Mouse (Mus musculus) cerebellum, adult 9-10 months (tissue): Measurements from ENCODE around the gene Klhl6.
"Not testable (repeated sequence)": the region's sequence is repeated elsewhere in the genome, so short reads cannot be mapped to it uniquely, and the experiment has no call there.

ENCODE experiments used
- DNase-seq: peaks from one replicate; pipeline ENCODE4 v3.0.0; 2022

Gene Klhl6

DNA sequence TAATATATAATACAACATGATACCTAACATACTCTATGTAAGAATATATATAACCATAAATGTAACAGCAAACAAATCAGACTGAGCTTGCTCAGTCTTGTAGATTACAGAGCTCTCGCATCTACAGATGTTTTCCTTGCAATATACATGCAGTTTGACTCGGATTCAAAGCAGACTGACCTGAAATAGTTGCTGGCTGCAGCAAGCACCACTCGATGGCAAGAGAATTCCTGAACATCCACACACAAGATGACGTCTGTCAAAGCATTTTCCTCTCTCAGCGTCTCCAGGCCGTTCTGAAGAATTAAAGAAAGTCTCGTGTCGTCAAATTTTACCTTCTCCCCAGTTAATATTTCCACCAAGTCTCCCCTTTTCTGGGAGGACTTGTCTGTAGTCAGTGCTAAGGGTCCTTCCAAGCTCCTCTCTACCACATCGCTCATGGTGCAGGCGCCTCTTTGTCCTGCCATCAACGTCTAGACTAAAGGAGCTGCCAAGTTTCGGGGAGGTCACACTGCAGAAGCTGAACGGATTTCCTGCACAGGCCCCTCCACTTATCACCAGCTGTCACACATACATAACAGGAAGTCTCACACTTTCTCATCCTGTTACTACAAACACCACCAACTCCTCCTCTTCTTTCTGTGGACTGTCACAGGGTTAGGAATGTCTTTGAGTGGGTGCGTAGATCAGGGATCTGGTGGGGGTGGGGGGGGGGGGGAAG, at the start of gene Klhl6:
Gene Klhl6, minus strand, starts transcription at position 501 of the 721 bp plus-strand sequence.
- no peak for DNase-seq

DNA sequence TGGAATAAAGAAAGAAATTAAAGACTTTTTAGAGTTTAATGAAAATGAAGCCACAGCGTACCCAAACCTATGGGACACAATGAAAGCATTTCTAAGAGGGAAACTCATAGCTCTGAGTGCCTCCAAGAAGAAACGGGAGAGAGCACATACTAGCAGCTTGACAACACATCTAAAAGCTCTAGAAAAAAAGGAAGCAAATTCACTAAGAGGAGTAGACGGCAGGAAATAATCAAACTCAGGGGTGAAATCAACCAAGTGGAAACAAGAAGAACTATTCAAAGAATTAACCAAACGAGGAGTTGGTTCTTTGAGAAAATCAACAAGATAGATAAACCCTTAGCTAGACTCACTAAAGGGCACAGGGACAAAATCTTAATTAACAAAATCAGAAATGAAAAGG, 44.4 kb upstream of the Klhl6 start:
- not testable (repeated sequence) for DNase-seq

DNA sequence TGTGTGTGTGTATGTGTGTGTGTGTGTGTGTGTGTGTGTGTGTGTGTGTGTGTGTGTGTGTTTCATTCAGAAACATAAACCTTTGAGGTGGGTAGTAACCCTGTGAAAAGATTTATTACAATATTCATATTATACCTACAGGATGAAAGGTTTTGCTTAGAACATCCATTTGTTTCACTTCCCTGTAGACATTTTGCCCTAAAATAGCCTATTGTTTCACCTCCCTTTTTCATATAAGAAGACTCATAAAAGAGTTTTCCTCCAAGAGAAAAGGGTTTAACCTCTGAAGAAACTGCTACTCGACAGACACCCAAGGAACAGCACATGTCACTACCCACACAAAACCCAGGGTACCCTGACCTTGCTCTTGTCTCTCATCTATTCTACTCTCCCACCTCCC, 40.0 kb upstream of the Klhl6 start:
- no peak for DNase-seq

DNA sequence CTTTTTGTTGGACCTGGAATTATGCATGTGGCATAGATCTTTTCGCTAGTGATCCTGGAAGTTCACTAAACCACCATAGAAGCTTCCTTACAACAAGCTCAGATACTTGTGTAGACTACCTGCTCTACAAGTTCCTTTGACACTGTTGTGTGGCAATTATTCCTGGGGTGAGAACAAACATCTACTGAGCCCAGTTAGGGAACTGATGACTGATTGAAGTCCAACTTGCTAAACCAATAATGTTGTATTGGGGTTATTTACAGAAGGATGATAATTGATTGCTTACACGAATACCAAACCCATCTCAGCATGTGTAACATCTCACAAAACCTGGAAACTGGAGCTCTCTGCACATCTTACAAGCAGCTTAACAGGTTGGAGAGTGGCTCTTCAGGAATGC, 39.0 kb upstream of the Klhl6 start:
- DNase-seq: no peak

DNA sequence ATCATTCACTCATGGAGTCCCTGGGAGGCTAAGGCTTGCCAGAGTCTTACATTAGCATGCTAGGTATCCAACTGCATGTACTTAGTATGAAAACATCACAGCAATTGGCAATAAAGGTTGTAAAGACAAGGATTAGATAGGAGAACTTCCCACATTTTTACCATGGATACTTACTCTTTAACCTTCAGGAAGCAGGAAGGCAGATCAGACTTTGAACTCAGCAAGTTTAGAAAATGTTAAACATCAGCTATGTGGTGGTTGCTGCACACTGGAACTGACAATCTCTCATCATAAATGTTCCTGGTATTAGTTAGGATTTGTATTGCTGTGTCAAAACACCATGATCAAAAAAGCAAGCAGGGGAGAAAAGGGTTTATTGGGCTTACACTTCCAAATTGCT, 29.8 kb upstream of the Klhl6 start:
- no peak for DNase-seq

DNA sequence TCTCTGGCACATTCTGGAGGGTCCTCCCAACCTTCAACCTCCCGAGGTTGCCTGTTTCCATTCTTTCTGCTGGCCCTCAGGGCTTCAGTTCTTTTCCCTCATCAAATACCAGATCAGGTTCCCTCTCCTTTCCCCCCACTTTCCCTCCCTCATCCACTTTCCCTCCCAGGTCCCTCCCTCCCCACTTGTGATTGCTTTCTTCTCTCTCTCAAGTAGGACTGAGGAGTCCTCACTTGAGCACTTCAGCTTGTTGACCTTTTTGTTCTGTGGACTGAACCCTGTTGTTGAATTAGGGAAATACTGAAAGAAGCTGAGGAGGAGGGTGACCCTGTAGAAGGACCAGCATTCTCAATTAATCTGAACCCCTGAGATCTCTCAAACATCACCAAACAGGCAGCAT, 23.2 kb upstream of the Klhl6 start:
- no peak for DNase-seq

DNA sequence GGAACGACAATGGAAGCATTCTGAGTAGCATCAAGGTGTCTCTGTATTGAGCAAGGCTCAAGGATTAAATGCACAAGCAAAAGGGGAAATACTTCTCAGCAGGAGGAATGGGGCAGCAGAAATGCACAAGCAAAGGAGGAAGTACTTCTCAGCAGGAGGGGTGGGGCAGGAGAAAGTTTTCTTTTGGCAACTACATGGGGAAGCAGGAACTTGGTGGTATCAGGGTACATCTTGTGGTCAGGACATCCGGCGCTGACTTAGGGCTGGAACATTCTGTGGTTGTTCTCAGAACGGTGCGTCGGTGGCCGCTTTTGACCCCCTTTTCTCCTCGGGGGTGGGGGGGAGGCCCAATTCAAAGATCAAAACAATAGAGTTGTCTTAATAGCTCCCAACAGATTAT, 17.4 kb upstream of the Klhl6 start:
- not testable (repeated sequence) for DNase-seq

DNA sequence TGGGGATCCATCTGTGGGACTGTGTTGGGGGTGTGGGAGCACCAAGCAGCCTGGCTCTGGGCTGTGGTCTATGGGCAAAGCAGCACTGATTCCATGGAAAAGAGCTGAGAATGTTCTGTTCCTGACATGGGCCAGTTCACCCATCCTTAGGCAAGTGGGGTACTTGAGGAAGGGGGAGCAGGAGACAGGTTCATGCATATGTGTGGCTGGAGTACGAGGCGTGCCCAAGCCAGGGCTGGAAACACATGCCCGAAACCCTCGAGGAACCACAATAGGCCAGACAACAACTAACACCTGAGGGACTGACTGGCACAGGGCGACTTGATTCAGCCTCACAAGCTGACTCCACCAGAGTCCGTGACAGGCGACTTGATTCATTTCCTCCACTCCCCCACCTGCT, 14.8 kb upstream of the Klhl6 start:
- no peak for DNase-seq

DNA sequence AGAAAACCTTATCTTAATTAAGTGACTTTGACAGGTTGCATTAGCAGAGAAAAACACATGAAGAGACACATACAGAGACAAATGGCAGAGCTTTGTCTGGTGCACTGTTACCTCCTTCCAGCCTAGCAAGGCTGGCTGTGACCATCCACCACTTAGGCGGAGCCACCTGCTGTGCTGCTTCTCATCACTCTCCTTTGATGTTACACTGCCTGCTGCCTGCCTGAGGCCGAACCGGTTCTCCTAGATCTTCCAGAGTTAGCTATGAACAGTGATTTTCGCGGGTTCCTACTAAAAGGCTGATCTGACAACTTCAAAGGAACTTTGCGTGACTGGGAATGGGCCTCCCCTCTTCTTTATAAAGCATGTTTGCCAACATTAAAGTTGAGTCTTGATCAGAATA, 14.1 kb upstream of the Klhl6 start:
- DNase-seq: not testable (repeated sequence)

DNA sequence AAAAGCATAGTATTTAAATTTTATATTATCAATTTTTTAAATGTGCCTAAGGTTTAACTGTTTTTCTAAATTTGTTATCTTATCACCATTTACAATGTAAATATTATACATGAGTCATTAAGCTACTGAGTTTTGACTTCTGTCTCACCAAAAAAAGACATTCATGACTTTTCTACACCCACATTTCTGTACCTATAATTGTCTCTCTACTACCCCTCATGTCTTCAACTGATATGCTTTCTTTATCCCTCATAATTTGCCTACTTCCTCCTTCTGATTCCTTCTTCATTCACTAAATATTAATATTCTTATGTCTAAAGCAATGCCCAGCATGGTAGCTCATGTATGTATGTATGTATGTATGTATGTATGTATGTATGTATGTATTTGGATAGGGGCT, 13.0 kb upstream of the Klhl6 start:
- no peak for DNase-seq

DNA sequence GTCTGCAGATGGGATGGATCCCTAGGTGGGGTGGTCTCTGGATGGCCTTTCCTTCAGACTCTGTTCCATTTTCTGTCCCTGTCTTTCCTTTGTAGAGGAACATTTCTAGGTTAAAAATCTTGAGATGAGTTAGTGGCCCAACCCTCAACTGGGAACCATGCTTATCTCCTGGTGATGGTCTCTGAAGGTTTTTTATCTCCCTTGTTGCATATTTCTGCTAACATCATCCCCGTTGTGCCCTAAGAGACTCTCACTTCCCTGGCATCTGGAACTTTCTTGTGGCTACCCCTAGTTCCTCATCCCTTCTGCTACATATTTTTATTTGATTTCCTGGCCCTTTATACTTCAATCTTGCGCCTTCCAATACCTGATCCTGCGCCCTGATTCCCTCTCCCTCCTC, 10.4 kb upstream of the Klhl6 start:
- no peak for DNase-seq

DNA sequence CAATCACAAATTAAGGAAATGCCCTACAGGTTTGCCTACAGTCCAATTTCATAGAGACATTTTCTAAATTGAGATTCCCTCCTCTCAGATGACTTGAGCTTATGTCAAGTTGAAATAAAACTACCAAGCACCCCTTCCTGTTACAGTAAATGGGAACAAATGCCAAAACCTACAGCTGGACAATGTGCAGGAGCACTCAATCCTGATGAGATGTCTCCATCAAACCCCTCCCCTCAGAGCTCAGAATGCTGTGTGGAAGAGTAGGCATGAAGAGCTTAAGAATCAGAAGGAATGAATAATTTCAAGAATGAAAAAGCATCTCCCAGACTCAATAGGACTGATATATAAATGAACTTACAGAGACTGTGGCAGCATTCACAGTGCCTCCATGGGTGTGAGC, 7.7 kb upstream of the Klhl6 start:
- DNase-seq: no peak

DNA sequence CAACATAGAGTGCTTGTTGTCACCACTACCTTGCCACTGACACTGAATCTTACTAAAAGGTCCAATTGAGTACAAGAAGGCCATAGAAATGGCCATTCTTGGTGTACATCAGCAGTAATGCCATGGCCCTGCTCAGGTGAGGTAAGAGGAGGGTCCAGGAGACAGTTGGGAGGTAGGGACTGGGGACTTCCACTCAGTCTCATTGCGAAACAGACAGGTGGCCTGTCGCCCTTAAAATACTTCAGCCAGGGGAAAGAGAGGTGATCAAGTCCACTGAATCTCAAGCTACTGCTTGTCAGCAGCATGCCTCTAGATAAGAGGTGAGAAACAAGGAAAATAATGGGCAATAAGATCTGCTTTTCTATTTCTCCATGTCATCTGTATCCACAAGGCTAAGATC, 4.8 kb upstream of the Klhl6 start:
- no peak for DNase-seq

DNA sequence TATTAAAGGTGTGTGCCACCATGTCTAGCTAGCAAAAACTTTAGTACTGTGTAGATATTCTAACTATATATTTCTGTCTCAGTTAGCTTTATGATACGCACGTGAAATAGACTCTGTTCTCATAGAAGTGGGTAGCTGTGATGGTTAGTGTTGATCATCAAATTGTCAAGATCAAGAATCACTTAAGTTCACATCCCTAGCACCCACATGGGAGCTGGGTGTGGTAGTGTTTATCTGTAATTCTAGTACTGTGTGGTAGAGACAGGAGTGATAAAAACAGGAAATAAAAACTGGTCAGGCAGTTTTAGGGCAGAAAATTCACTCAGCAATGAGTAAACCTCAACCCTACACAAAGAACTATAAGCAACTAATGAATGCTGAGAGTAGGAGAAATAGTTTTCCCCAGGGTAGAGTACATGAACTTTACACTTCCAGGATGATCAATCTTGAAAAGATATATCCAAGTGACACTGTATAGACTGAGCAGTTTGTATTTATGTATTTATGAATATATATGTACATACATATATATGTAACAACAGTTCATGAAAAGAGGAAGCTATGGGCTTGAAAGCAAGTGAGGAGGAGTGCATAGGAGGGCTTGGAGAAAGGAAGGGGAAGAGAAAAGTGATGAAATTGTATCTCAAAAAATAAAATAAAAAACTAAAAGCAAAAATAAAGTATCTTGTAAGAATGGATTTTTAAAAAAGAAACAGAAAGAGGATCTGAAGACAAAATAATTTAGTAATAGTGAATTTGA, 2.2 kb upstream of the Klhl6 start:
- DNase-seq: no peak

DNA sequence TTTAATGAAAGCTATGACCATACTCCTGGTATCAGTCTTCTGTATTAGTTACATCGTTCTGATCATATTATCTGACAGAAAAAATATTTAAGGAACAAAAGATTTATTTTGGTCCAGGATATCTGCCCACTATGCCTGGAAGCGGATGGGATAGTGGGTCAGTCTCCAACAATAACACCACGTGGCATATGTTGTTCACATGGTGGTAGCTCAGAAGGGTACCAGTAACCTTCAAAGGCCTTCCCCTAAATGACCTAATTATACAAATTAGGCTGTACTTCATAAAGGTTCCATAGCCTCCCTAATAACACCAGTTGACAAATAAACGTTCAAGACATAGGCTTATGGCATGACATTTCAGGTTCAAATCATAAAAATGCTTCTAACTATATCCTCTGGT, 722 bp upstream of the Klhl6 start:
- no peak for DNase-seq

DNA sequence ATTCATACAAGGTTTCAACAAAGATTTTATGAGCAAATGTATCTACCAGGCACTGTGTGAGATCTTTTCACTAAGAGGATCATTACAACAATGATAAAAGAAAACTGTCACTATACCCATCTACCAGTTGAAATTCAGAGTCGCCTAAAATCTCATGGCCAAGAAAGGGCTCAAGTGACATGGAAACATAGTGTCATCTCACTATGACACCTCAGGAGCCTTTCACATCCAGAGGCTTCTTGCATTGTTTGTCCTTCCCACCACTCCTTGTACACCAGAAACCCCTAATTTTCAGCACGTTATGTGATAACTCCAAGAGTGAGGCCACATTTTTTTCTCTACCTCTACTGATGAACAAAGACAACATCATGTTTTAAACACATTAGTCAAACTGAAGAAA, 1.2 kb downstream of the Klhl6 start:
- DNase-seq: no peak

DNA sequence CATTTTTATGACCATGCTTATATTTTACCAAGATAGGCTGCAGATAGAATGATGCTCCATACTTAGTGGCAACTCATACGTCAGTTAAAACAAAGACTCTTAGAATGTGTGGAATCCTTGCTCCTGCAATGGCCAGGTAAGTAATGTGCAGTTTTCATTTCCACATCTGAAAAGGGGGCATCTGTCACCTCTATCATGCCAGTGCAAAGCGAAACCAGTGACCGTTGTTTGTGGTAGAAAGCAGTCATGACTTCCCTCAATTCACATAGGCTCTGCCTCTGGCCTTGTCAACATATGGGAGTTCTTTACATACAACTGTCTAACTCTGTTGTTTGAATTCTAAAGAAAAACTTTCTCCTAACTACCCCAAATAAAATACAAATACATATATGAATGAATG, 1.8 kb downstream of the Klhl6 start:
- no peak for DNase-seq

DNA sequence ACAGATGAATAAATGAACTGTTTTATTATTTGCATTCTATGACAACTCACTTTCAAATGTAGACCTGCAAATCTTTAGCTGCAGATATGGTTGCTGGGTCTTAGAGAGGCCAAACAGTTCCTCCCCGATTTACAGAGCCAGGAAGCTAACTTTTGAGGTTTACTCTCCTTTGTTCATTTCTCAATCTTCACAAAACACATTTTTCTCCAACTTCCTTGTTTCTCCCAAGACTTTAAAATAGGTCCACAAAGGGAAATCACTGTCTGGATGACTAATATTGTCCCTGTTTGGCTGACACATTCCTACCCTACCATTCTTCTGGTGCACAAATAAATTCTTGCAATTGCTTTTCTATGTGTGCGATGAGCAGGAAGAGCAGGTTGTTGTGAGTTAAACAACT, 3.1 kb downstream of the Klhl6 start:
- DNase-seq: no peak

DNA sequence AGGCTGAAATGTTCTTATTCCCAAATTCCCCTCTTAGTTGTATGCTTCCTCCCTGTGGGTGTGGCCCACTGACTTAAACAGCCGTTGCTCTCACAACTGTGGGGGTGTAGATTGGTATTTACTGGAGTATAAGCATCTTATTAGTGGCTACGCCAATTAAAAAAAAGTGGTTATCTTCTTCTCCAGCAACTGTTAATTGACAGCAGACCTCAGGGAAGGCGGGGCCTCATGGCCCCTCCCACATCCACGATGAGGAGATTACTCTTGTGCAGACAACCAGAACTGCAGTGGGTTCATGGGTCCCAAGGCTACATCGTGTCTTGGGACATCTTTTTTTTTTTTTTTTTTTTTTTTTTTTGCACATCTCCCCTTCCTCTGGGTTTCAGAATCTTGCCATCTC, 5.6 kb downstream of the Klhl6 start:
- DNase-seq: no peak

DNA sequence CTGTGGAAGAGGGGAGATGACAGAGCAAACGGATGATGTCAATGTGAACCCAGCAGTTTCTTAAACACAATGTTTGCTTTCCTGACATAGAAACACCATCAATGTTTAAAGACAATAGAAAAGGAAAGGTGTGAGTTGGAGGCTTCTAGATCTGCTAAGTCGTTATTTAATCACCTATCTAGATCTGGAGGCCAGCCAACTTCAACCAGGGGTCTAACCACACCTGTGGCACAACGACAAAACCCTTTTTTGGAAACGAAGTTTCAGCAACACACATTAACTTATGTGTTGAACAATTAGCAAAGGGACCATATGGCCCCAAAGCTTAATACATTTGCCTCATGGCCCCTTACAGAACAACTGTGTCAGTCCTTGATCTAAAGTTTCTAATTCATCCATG, 6.0 kb downstream of the Klhl6 start:
- DNase-seq: no peak

DNA sequence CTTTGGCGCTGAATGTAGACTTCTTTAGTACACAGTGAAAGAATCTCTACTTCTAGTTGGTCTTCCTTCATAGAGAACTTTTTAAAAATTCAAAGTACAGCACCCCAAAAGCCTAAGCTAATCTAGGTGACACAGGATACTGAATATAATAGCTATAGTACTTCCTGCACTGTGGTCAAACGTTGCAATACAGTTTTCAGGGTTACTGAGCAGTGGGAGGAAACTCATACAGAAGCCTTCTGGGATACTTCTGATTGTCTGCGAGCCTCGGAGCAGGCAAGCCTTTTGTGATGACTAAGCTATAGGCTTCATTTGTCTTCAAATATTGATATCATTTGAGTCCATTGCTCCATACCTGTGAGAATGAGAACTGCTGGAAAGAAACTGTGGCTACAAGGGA, 7.4 kb downstream of the Klhl6 start:
- DNase-seq: no peak

DNA sequence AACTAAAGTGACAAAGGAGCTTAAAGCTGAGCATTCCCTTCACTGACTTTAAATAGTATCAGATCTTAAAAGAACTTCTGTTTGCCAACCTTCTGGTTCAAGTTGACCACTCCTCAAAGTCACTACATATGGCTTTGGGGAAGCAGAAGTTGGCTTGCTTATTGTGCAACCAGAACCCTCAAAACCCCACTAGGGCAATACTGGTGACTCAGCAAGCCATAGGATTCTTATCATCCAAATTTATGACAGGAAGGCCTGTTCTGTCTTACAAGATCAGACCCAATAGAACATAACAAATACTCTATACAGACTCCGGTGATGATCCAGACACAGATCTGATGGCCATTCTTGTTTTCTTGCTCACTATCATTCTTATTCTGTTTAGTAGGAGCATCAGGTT, 9.4 kb downstream of the Klhl6 start:
- DNase-seq: no peak

DNA sequence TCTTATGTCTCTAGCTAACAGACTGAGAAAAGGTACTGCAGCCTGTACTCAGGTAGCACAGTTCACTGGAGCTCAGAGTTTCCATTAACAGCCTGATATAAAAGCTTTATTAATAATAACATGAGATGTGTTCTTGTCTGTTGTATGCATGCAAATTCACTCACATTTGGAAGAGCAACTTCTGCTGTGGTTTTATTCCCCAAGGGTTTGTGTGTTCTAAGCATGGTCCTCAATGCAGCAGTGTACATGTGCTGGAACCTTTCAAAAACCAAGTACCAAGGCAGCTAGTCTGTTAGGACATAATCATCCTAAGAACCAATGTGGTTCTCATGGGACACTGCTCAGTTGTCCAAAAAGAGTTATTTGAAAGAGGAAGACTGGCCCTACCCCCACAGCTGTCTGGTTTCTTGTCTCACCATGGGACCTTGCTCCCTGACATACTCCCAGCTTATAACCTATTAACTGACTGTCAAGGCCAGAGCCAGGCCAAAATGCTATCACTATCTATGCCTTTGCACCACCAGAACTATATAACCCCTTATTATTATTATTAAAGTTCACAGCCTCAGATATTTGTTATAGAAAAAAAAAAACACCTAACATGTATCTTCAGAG, 10.0 kb downstream of the Klhl6 start:
- no peak for DNase-seq

DNA sequence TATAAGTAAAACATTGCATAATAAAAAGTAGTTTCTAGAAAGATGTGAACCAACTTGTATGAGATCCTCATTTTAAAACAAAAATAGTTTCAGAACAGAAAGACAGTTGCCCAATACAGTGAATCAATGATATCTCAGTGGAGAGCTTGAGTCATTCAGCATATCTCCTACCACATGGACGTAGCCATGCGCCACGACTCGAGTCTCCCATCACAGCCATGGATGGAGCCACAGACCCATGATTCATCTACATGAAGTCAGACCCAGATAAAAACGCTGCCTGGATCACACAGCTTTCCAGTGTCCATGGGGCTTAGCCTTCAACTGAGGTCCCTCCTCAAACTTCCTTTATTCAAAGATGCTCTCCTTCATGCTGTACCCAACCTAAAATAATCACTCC, 13.3 kb downstream of the Klhl6 start:
- DNase-seq: no peak
